Mouse (Mus musculus) forebrain, embryonic 11.5 days (tissue): Measurements from ENCODE around the gene Ksr2. TPM values are rescaled to one million over a fixed set of nuclear protein-coding genes. Genes with fewer than 3 reads are reported as not detected.

Experiments
- ATAC-seq: fragments of 200-750 bp; cut with Nextera tagmentation; replicated peaks from 2 replicates; pipeline ENCODE4 v1.8.0; 2017; ENCODE audit warnings: moderate TSS enrichment; ENCODE audit not compliant: low FRiP score
- DNase-seq: peaks from one replicate; pipeline ENCODE4 v3.0.0-alpha.2; 2017; ENCODE audit warnings: low spot score
- H3K27ac ChIP-seq: fragments of 300-500 bp; sonication (generic); 2 replicates; pipeline ENCODE4 v1.5.1; 2014; ENCODE audit warnings: low read depth, low read length
- H3K27me3 ChIP-seq: fragments of 300-500 bp; sonication (generic); 2 replicates; pipeline ENCODE4 v1.6.1; 2014; ENCODE audit warnings: mild to moderate bottlenecking, low read length, mixed read lengths; ENCODE audit not compliant: control insufficient read depth, insufficient read depth
- H3K36me3 ChIP-seq: fragments of 300-500 bp; sonication (generic); 2 replicates; pipeline ENCODE4 v1.6.1; 2014; ENCODE audit warnings: mild to moderate bottlenecking, low read length, moderate library complexity, mixed read lengths; ENCODE audit not compliant: control insufficient read depth, insufficient read depth
- H3K4me1 ChIP-seq: fragments of 300-500 bp; sonication (generic); replicated peaks from 2 replicates; pipeline ENCODE4 v1.6.1; 2014; ENCODE audit warnings: low read length, mixed read lengths; ENCODE audit not compliant: control insufficient read depth, insufficient read depth
- H3K4me2 ChIP-seq: fragments of 300-500 bp; sonication (generic); 2 replicates; pipeline ENCODE4 v1.6.1; 2014; ENCODE audit warnings: low read depth, mild to moderate bottlenecking, low read length, moderate library complexity, mixed read lengths; ENCODE audit not compliant: severe bottlenecking
- H3K4me3 ChIP-seq: fragments of 300-500 bp; sonication (generic); 2 replicates; pipeline ENCODE4 v1.5.1; 2014; ENCODE audit warnings: low read depth, low read length
- H3K9ac ChIP-seq: fragments of 300-500 bp; sonication (generic); 2 replicates; pipeline ENCODE4 v1.6.1; 2014; ENCODE audit warnings: low read length
- H3K9me3 ChIP-seq: fragments of 300-500 bp; sonication (generic); 2 replicates; pipeline ENCODE4 v1.6.1; 2016; ENCODE audit warnings: low read length, mixed read lengths; ENCODE audit not compliant: control insufficient read depth
- WGBS: fragments of 180-500 bp; shearing (Covaris S2); extraction: QIAGEN DNeasy Blood & Tissue Kit; methylation state at CpG from one replicate; pipeline ENCODE4 v1.1.7; 2014; 5-methylcytosine and 5-hydroxymethylcytosine counted together
- polyA plus RNA-seq: library from polyadenylated mRNA; unstranded; fragments of >200 nt; fragmentation: Nextera tagmentation; extraction: Ambion mirVana; gene quantifications from 2 replicates; pipeline ENCODE4 v1.2.1, GENCODE M21; 2014

The Ksr2 gene
- 1.2 and 1.9 TPM in 2 replicates for polyA plus RNA-seq

DNA sequence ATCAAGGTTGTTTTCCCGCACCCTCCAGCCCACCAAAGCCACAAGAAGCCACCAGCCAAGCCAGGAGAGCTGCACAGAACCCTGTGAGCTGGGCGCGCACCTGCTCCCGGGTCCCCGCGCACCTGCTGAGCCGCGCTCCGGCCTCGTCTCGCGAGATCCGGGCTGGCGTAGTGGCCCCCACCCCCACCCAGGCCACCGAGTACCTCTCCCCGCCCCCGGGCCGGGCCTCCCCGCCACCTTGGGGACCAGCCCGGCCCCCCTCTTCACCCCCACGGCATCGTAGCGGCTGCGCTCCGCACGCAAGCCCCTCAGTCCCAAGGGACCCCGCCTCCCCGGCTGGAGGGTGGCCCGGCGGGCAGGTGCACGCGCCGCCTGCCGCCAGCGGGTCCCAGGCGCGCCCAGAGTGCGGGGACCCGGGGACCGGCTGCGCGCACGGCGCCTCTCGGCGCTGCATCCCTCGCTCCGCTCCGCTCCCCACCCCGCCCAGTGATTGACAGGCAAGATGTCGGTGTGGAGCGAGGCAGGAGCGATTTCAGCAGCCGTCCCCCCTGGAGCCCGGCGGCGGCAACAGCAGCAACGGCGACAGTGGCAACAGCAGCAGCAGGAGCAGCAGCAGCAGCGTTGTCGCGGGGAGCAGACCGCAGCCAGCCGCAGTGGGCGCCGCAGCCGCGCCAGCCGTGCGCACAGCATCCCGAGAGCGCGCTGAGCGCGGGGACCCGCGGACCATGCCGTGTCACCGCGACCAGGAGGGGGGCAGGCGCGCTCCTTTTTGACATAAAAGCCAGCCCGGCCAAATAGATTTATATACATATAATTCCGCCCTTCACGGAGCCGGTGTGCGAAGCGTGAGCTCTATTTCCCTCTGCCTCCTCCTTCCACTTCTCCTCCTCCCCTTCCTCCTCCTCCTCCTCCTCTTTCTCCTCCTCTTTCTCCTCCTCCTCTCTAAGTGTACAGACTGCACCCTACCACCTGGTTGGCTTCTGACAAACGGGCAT, at the start of gene Ksr2:
Ksr2 (plus strand) TSS at position 494 of the 995 bp plus-strand sequence.
- Histone ChIP-seq H3K9me3 (no peaks in the 10 kb centered on the region), H3K4me3 (peak within 1 kb of the TSS; percentile 56), H3K27me3 (peaks cover 6% of the 10 kb centered on the region; the same call in 1 of the 2 replicates), H3K9ac (peak within 1 kb of the TSS; percentile 65), H3K27ac (peak within 1 kb of the TSS; percentile 87), H3K36me3 (no peaks in the 10 kb centered on the region), H3K4me2 (peak within 1 kb of the TSS; percentile 78), H3K4me1 (0 out of 2 replicates have a peak, but pooled peaks cover 2% of the 10 kb centered on the region)
- ATAC-seq: peak; percentile 83
- peak; percentile 87 for DNase-seq
- whole genome bisulfite sequencing: 1% methylated on average over 71 of the region's 89 CpGs

DNA sequence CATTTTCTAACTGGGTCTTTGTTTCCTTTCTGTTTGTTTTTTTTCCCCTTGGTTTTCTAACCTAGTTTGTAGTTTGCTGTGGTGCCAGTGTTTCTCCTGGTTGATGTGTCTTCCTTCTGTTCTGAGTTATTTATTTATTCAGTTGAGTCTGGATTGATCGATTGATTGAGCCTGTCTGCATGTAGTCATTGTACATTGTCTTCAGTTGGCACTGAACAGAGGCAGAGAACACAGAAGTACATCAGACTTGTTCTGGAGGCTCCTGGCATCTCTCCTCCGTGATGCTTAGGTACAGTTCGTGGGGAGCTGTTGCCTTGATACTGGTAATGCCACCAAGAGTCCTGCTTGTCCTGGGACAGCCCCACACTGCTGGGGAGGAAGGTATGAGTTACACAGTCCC, 49.0 kb upstream of the Ksr2 start:
- WGBS: 87% methylated on average over 3 of the region's 3 CpGs
- Histone ChIP-seq H3K4me3 (no peak overlapping the region), H3K9me3 (no peaks in the 10 kb centered on the region), H3K9ac (no peak overlapping the region), H3K4me2 (no peak overlapping the region), H3K27me3 (no peaks in the 10 kb centered on the region), H3K36me3 (no peaks in the 10 kb centered on the region), H3K4me1 (peaks cover 13% of the 10 kb centered on the region; the same call in 1 of the 2 replicates), H3K27ac (no peak overlapping the region)
- DNase-seq (no peak), ATAC-seq (no peak)

DNA sequence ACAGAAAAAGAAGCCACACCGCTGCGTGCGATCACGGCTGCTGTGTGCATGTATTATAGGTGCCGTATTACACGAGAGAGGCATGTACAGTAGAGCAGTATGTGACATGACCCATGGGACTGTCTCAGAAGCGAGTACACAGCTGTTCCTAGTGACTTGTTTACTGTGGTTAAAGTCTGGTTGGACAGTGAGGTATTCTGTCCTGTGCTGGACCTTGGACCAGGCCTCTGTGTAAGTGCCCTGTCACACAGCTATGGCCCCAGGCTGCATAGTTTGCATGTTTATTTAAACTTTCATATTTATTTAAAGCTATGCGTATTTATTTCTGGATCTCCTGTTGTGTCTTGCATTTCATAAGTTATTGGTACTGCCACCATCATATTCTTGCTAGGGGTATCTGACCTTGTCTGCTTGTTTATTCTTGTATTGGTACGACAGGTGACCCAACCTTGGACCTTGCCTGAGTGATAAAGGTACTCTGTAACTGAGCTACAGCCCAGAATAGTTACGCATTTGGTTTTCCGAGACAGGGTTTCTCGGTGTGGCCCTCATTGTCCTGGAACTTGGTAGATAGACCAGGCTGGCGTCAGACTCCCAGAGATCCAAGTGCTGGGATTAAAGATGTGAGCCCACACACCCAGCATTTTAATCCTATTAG, 47.8 kb upstream of the Ksr2 start:
- Histone ChIP-seq H3K4me1 (peaks cover 3% of the 10 kb centered on the region; the same call in 1 of the 2 replicates), H3K27ac (no peak overlapping the region), H3K27me3 (no peaks in the 10 kb centered on the region), H3K36me3 (no peaks in the 10 kb centered on the region; the same call in 1 of the 2 replicates), H3K4me2 (no peak overlapping the region), H3K9ac (no peak overlapping the region), H3K9me3 (no peaks in the 10 kb centered on the region), H3K4me3 (no peak overlapping the region)
- DNase-seq (no peak), ATAC-seq (no peak)
- WGBS: 90% methylated on average over 13 of the region's 13 CpGs

DNA sequence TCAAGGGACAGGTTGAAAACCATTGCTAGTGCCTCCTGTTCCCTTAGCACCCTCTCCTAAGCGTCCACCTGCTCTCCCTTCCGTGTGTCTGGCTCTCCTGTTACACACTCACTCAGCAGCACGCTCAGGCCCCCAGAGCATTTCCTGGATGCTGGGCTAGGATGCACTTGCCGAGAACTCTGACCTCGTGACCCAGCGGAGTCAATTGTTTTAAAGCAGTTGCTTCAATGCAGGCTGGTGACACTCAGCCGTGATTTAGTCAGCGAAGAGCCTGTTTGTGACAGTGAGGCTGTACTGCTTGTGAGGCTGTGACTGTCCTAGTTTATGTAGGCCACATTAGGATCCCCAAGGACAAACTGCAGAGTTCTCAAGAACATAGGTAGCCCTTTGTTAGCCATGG, 46.6 kb upstream of the Ksr2 start:
- no peak for DNase-seq
- Histone ChIP-seq H3K36me3 (no peaks in the 10 kb centered on the region; the same call in 1 of the 2 replicates), H3K4me1 (no peaks in the 10 kb centered on the region), H3K9ac (no peak overlapping the region), H3K4me2 (no peak overlapping the region), H3K9me3 (no peaks in the 10 kb centered on the region), H3K4me3 (no peak overlapping the region), H3K27ac (no peak overlapping the region), H3K27me3 (no peaks in the 10 kb centered on the region)
- no peak for ATAC-seq
- 57% methylated on average over 8 of the region's 8 CpGs for WGBS

DNA sequence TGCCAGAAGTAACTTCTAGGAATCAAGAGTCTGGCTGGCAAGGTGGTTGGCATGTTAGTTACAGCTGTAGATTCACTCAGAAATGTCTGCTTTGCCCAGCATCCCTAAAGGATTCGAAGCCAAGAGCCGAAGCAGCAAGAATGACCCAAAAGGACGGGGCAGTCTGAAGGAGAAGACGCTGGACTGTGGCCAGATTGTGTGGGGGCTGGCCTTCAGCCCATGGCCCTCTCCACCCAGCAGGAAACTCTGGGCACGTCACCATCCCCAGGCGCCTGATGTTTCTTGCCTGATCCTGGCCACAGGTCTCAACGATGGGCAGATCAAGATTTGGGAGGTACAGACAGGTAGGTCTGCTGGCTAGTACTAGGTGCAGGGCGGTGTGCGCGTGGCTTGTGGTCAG, 43.2 kb upstream of the Ksr2 start:
- DNase-seq: no peak
- Histone ChIP-seq H3K27ac (no peak overlapping the region), H3K4me3 (no peak overlapping the region), H3K4me2 (no peak overlapping the region), H3K36me3 (no peaks in the 10 kb centered on the region; the same call in 1 of the 2 replicates), H3K27me3 (no peaks in the 10 kb centered on the region), H3K9me3 (no peaks in the 10 kb centered on the region), H3K4me1 (no peaks in the 10 kb centered on the region), H3K9ac (no peak overlapping the region)
- WGBS: 93% methylated on average over 10 of the region's 10 CpGs
- no peak for ATAC-seq

DNA sequence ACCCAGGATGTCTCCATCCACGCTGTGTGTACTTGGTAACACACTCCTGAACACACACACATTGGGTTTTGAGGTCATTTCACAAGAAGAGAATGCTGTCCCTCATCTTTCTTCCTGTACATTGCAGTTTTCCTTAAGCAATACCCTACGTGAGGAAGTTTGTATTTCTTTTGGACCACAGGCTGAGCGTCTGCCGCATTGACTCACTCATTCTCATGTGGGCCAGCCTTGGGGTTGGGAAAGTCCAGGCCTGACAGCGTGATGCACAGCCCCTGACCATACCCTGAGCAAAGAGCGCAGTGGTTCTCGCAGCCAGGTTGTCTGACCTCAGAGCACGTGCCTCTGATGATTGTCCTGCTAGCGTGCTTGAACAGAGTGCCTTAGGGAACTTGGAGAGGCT, 40.4 kb upstream of the Ksr2 start:
- Histone ChIP-seq H3K4me1 (no peaks in the 10 kb centered on the region), H3K4me2 (no peak overlapping the region), H3K4me3 (no peak overlapping the region), H3K36me3 (no peaks in the 10 kb centered on the region; the same call in 1 of the 2 replicates), H3K27ac (no peak overlapping the region), H3K9ac (no peak overlapping the region), H3K9me3 (no peaks in the 10 kb centered on the region), H3K27me3 (no peaks in the 10 kb centered on the region)
- no peak for ATAC-seq
- DNase-seq: no peak
- 92% methylated on average over 9 of the region's 9 CpGs for WGBS

DNA sequence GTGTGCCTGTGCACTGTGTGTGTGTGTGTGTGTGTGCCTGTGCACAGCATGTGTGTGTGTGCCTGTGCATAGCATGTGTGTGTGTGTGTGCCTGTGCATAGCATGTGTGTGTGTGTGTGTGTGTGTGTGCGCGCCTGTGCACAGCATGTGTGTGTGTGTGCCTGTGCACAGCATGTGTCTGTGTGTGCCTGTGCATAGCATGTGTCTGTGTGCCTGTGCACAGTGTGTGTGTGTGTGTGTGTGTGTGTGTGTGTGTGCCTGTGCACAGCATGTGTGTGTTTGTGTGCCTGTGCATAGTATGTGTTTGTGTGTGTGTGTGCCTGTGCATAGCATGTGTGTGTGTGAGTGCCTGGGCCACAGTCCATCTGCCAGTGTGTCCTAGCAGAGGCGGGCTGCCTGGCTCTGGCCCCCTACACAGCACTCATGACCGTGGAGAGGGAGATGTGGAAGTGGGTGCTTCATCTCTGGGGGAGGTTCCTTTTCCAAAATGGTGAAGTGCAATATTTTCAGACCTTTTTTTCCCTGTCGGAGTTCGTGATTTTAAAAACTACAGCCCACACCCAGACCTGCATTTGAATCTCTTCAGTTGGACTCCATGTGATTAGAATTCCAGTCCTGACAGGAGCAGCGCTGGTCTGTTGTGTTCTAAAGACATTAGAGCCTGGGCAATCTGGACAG, 39.3 kb upstream of the Ksr2 start:
- H3K36me3 ChIP-seq: no peaks in the 10 kb centered on the region; the same call in 1 of the 2 replicates
- no peak for ATAC-seq
- 90% methylated on average over 7 of the region's 7 CpGs for WGBS
- no peak for DNase-seq
- H3K9ac ChIP-seq: no peak overlapping the region
- no peaks in the 10 kb centered on the region for H3K27me3 ChIP-seq
- no peaks in the 10 kb centered on the region for H3K4me1 ChIP-seq
- no peak overlapping the region for H3K4me2 ChIP-seq
- no peaks in the 10 kb centered on the region for H3K9me3 ChIP-seq
- H3K27ac ChIP-seq: no peak overlapping the region
- no peak overlapping the region for H3K4me3 ChIP-seq

DNA sequence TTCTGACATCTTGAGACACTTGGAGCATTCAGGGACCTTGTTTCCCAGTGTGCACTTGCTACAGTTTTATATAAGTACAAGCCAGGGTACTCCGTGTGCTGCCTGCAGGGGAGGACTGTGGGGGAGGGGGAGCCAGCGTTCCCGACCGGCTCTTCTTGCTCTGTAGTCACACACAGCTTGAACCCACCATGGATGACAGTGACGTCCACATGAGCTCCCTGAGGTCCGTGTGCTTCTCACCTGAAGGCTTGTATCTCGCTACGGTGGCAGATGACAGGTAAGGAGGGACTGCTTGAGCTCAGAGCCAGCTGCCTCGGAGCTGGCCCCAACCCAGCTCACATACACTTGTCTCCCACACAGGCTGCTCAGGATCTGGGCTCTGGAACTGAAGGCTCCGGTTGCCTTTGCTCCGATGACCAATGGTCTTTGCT, 37.5 kb upstream of the Ksr2 start:
- no peak for DNase-seq
- peaks cover 3% of the 10 kb centered on the region; the same call in 1 of the 2 replicates for H3K36me3 ChIP-seq

More for the DNA sequence above, 37.5 kb upstream of the Ksr2 start:
- Histone ChIP-seq H3K9me3 (no peaks in the 10 kb centered on the region), H3K4me2 (no peak overlapping the region), H3K9ac (no peak overlapping the region), H3K27ac (no peak overlapping the region), H3K4me1 (no peaks in the 10 kb centered on the region), H3K4me3 (no peak overlapping the region), H3K27me3 (no peaks in the 10 kb centered on the region)
- ATAC-seq: no peak
- 85% methylated on average over 11 of the region's 11 CpGs for WGBS
